Mouse (Mus musculus): Measurements from ENCODE around the gene Arhgap44. TPM values are rescaled to one million over a fixed set of nuclear protein-coding genes. Genes with fewer than 3 reads are reported as not detected.
A peak's percentile ranks its signal among the peaks of the same experiment; 100 is the strongest.

The Arhgap44 gene
- 31.2 and 33.7 TPM in 2 replicates for polyA plus RNA-seq (2015; fragmentation: Nextera tagmentation; extraction: Ambion mirVana)

GRCm38 (mm10) chr11:65162767-65163120 lies at the start of gene Arhgap44:
Gene Arhgap44, minus strand, starts transcription at chr11:65162961.
- WGBS = under 1% methylated on average over 27 of the region's 27 CpGs
- TF ChIP-seq EP300 (IDR thresholded peaks at IDR 0.05) (no peak), CTCF (IDR thresholded peaks at IDR 0.05) (no peak)
- DNase-seq (ENCODE audit: low spot score) = peak; percentile 69
- Histone ChIP-seq H3K9ac (replicated peaks; ENCODE audit: low read depth) (peak within 1 kb of the TSS; percentile 63), H3K36me3 (ENCODE audit: insufficient read depth, low read length) (no peaks in the 10 kb centered on the region), H3K4me1 (ENCODE audit: insufficient read depth, low read depth, low read length) (0 out of 2 replicates have a peak, but pooled peaks cover 5% of the 10 kb centered on the region), H3K27ac (ENCODE audit: low read length) (peak within 1 kb of the TSS; percentile 88), H3K4me3 (ENCODE audit: low read depth, low read length) (peak within 1 kb of the TSS; percentile 71), H3K4me2 (replicated peaks; ENCODE audit: low read depth, low read length) (peak within 1 kb of the TSS; percentile 89), H3K9me3 (ENCODE audit: low read length) (no peaks in the 10 kb centered on the region), H3K27me3 (replicated peaks; ENCODE audit: insufficient read depth, low read length) (no peaks in the 10 kb centered on the region)
- peak; percentile 79 for ATAC-seq

- DNase-seq (ENCODE audit: low spot score) (peak; percentile 39), ATAC-seq (peak; percentile 37; the same call in 1 of the 2 replicates)
- Histone ChIP-seq H3K4me2 (replicated peaks; ENCODE audit: low read depth, low read length) (no peak overlapping the region), H3K27me3 (replicated peaks; ENCODE audit: insufficient read depth, low read length) (no peaks in the 10 kb centered on the region), H3K9me3 (ENCODE audit: low read length) (no peaks in the 10 kb centered on the region), H3K27ac (ENCODE audit: low read length) (no peak overlapping the region), H3K4me3 (ENCODE audit: low read depth, low read length) (no peak overlapping the region), H3K9ac (replicated peaks; ENCODE audit: low read depth) (no peak overlapping the region), H3K36me3 (ENCODE audit: insufficient read depth, low read length) (no peaks in the 10 kb centered on the region), H3K4me1 (ENCODE audit: insufficient read depth, low read depth, low read length) (no peaks in the 10 kb centered on the region; the same call in 1 of the 2 replicates)
- 43% methylated on average over 6 of the region's 6 CpGs for WGBS
- TF ChIP-seq EP300 (IDR thresholded peaks at IDR 0.05) = no peak
- no peak for TF ChIP-seq CTCF (IDR thresholded peaks at IDR 0.05)
Measured at GRCm38 (mm10) chr11:65211701-65212100, 48.9 kb upstream of the Arhgap44 start.

- 42% methylated on average over 6 of the region's 6 CpGs for WGBS
Measured at GRCm38 (mm10) chr11:65209441-65209840, 46.7 kb upstream of the Arhgap44 start.

GRCm38 (mm10) chr11:65205306-65205705 lies 42.5 kb upstream of the Arhgap44 start:
- H3K36me3 ChIP-seq (ENCODE audit: insufficient read depth, low read length) = no peaks in the 10 kb centered on the region
- WGBS = 47% methylated on average over 5 of the region's 5 CpGs
- no peak overlapping the region for H3K27ac ChIP-seq (ENCODE audit: low read length)
- no peak for DNase-seq (ENCODE audit: low spot score)
- H3K4me3 ChIP-seq (ENCODE audit: low read depth, low read length) = no peak overlapping the region
- no peak overlapping the region for H3K4me2 ChIP-seq (replicated peaks; ENCODE audit: low read depth, low read length)
- no peaks in the 10 kb centered on the region for H3K27me3 ChIP-seq (replicated peaks; ENCODE audit: insufficient read depth, low read length)
- no peak overlapping the region for H3K9ac ChIP-seq (replicated peaks; ENCODE audit: low read depth)
- no peaks in the 10 kb centered on the region for H3K4me1 ChIP-seq (ENCODE audit: insufficient read depth, low read depth, low read length)
- ATAC-seq = no peak
- no peak for TF ChIP-seq EP300 (IDR thresholded peaks at IDR 0.05)
- no peaks in the 10 kb centered on the region for H3K9me3 ChIP-seq (ENCODE audit: low read length)

More at GRCm38 (mm10) chr11:65209441-65209840, 46.7 kb upstream of the Arhgap44 start:
- no peaks in the 10 kb centered on the region for H3K27me3 ChIP-seq (replicated peaks; ENCODE audit: insufficient read depth, low read length)
- no peak for DNase-seq (ENCODE audit: low spot score)
- H3K9ac ChIP-seq (replicated peaks; ENCODE audit: low read depth) = no peak overlapping the region
- no peaks in the 10 kb centered on the region for H3K9me3 ChIP-seq (ENCODE audit: low read length)
- no peak overlapping the region for H3K4me2 ChIP-seq (replicated peaks; ENCODE audit: low read depth, low read length)
- peak; percentile 47 for ATAC-seq
- no peak overlapping the region for H3K27ac ChIP-seq (ENCODE audit: low read length)
- no peaks in the 10 kb centered on the region for H3K36me3 ChIP-seq (ENCODE audit: insufficient read depth, low read length)
- H3K4me3 ChIP-seq (ENCODE audit: low read depth, low read length) = no peak overlapping the region
- no peak for TF ChIP-seq CTCF (IDR thresholded peaks at IDR 0.05)
- TF ChIP-seq EP300 (IDR thresholded peaks at IDR 0.05) = no peak
- no peaks in the 10 kb centered on the region; the same call in 1 of the 2 replicates for H3K4me1 ChIP-seq (ENCODE audit: insufficient read depth, low read depth, low read length)

- Histone ChIP-seq H3K36me3 (ENCODE audit: insufficient read depth, low read length) (no peaks in the 10 kb centered on the region), H3K4me3 (ENCODE audit: low read depth, low read length) (no peak overlapping the region), H3K4me2 (replicated peaks; ENCODE audit: low read depth, low read length) (no peak overlapping the region), H3K9me3 (ENCODE audit: low read length) (no peaks in the 10 kb centered on the region), H3K9ac (replicated peaks; ENCODE audit: low read depth) (no peak overlapping the region), H3K27me3 (replicated peaks; ENCODE audit: insufficient read depth, low read length) (no peaks in the 10 kb centered on the region), H3K4me1 (ENCODE audit: insufficient read depth, low read depth, low read length) (no peaks in the 10 kb centered on the region), H3K27ac (ENCODE audit: low read length) (no peak overlapping the region)
- ATAC-seq = no peak
- DNase-seq (ENCODE audit: low spot score) = no peak
- TF ChIP-seq EP300 (IDR thresholded peaks at IDR 0.05) = no peak
- TF ChIP-seq CTCF (IDR thresholded peaks at IDR 0.05) = no peak
- 63% methylated on average over 13 of the region's 13 CpGs for WGBS
Measured at GRCm38 (mm10) chr11:65204651-65205050, 41.9 kb upstream of the Arhgap44 start.

- H3K4me3 ChIP-seq (ENCODE audit: low read depth, low read length) = no peak overlapping the region
- H3K9ac ChIP-seq (replicated peaks; ENCODE audit: low read depth) = no peak overlapping the region
- H3K27ac ChIP-seq (ENCODE audit: low read length) = no peak overlapping the region
- H3K27me3 ChIP-seq (replicated peaks; ENCODE audit: insufficient read depth, low read length) = no peaks in the 10 kb centered on the region
- DNase-seq (ENCODE audit: low spot score) (no peak), ATAC-seq (no peak)
- H3K9me3 ChIP-seq (ENCODE audit: low read length) = no peaks in the 10 kb centered on the region
- H3K36me3 ChIP-seq (ENCODE audit: insufficient read depth, low read length) = no peaks in the 10 kb centered on the region
- 61% methylated on average over 1 of the region's 1 CpGs for WGBS
- H3K4me2 ChIP-seq (replicated peaks; ENCODE audit: low read depth, low read length) = no peak overlapping the region
- no peaks in the 10 kb centered on the region for H3K4me1 ChIP-seq (ENCODE audit: insufficient read depth, low read depth, low read length)
- TF ChIP-seq CTCF (IDR thresholded peaks at IDR 0.05) (no peak), EP300 (IDR thresholded peaks at IDR 0.05) (no peak)
Measured at GRCm38 (mm10) chr11:65203020-65203419, 40.3 kb upstream of the Arhgap44 start.

GRCm38 (mm10) chr11:65202236-65202635 lies 39.5 kb upstream of the Arhgap44 start:
- H3K4me2 ChIP-seq (replicated peaks; ENCODE audit: low read depth, low read length) = no peak overlapping the region
- TF ChIP-seq CTCF (IDR thresholded peaks at IDR 0.05) (no peak), EP300 (IDR thresholded peaks at IDR 0.05) (no peak; the same call in 1 of the 2 replicates)
- no peak overlapping the region for H3K4me3 ChIP-seq (ENCODE audit: low read depth, low read length)
- H3K27ac ChIP-seq (ENCODE audit: low read length) = no peak overlapping the region
- no peaks in the 10 kb centered on the region for H3K9me3 ChIP-seq (ENCODE audit: low read length)
- no peaks in the 10 kb centered on the region for H3K27me3 ChIP-seq (replicated peaks; ENCODE audit: insufficient read depth, low read length)
- no peaks in the 10 kb centered on the region for H3K36me3 ChIP-seq (ENCODE audit: insufficient read depth, low read length)
- no peaks in the 10 kb centered on the region for H3K4me1 ChIP-seq (ENCODE audit: insufficient read depth, low read depth, low read length)
- H3K9ac ChIP-seq (replicated peaks; ENCODE audit: low read depth) = no peak overlapping the region
- ATAC-seq (peak; percentile 70), DNase-seq (ENCODE audit: low spot score) (peak; percentile 26)
- 9% methylated on average over 5 of the region's 5 CpGs for WGBS

Measured in lung, postnatal 0 days (tissue).